Mouse (Mus musculus) intestine, embryonic 15.5 days (tissue): ENCODE measurements around the gene Nacc2. TPM values are rescaled to one million over a fixed set of nuclear protein-coding genes. Genes with fewer than 3 reads are reported as not detected.
A peak's percentile ranks its signal among the peaks of the same experiment; 100 is the strongest.

Experiments used
- ATAC-seq: fragments of 200-750 bp; cut with Nextera tagmentation; 2 replicates; pipeline ENCODE4 v1.8.0; 2017; ENCODE audit warnings: moderate TSS enrichment, moderate library complexity
- H3K27ac ChIP-seq: fragments of 300-500 bp; sonication (generic); 2 replicates; pipeline ENCODE4 v1.5.1; 2015; ENCODE audit warnings: mild to moderate bottlenecking, inconsistent platforms
- H3K27me3 ChIP-seq: fragments of 300-500 bp; sonication (generic); replicated peaks from 2 replicates; pipeline ENCODE4 v1.6.1; 2015; ENCODE audit warnings: inconsistent platforms
- H3K36me3 ChIP-seq: fragments of 300-500 bp; sonication (generic); 2 replicates; pipeline ENCODE4 v1.6.1; 2015; ENCODE audit warnings: inconsistent platforms
- H3K4me1 ChIP-seq: fragments of 300-500 bp; sonication (generic); replicated peaks from 2 replicates; pipeline ENCODE4 v1.6.1; 2015; ENCODE audit warnings: inconsistent platforms
- H3K4me2 ChIP-seq: fragments of 300-500 bp; sonication (generic); replicated peaks from 2 replicates; pipeline ENCODE4 v1.6.1; 2015; ENCODE audit warnings: mild to moderate bottlenecking, inconsistent platforms
- H3K4me3 ChIP-seq: fragments of 300-500 bp; sonication (generic); replicated peaks from 2 replicates; pipeline ENCODE4 v1.5.1; 2015; ENCODE audit warnings: inconsistent platforms
- H3K9ac ChIP-seq: fragments of 300-500 bp; sonication (generic); 2 replicates; pipeline ENCODE4 v1.6.1; 2015; ENCODE audit warnings: inconsistent platforms
- H3K9me3 ChIP-seq: fragments of 300-500 bp; sonication (generic); 2 replicates; pipeline ENCODE4 v1.6.1; 2016; ENCODE audit warnings: inconsistent platforms
- WGBS: fragments of 180-500 bp; shearing (Covaris S2); methylation state at CpG from one replicate; pipeline ENCODE4 v1.1.7; 2015; 5-methylcytosine and 5-hydroxymethylcytosine counted together
- polyA plus RNA-seq: library from polyadenylated mRNA; unstranded; fragments of >200 nt; fragmentation: Nextera tagmentation; extraction: Ambion mirVana; gene quantifications from 2 replicates; pipeline ENCODE4 v1.2.1, GENCODE M21; 2015

Gene Nacc2
- polyA plus RNA-seq, 1 experiment from 2014 or later: 16.9 TPM

- Histone ChIP-seq H3K27ac (no peak overlapping the region), H3K4me1 (peaks cover 16% of the 10 kb centered on the region), H3K4me3 (no peak overlapping the region), H3K36me3 (no peaks in the 10 kb centered on the region), H3K9me3 (no peaks in the 10 kb centered on the region), H3K4me2 (no peak overlapping the region), H3K9ac (no peak overlapping the region), H3K27me3 (peaks cover 2% of the 10 kb centered on the region; the same call in 1 of the 2 replicates)
- no peak for ATAC-seq
- WGBS: 51% methylated on average over 14 of the region's 14 CpGs
These were observed 83.1 kb downstream of the Nacc2 start for GRCm38 (mm10) chr2:26039951-26040350.

- H3K9me3 ChIP-seq: no peaks in the 10 kb centered on the region
- WGBS: 51% methylated on average over 6 of the region's 6 CpGs
- no peak for ATAC-seq
- no peaks in the 10 kb centered on the region for H3K36me3 ChIP-seq
- no peak overlapping the region for H3K27ac ChIP-seq
- H3K27me3 ChIP-seq: peaks cover 2% of the 10 kb centered on the region; the same call in 1 of the 2 replicates
- peaks cover 16% of the 10 kb centered on the region for H3K4me1 ChIP-seq
- no peak overlapping the region for H3K4me2 ChIP-seq
- H3K9ac ChIP-seq: no peak overlapping the region
- H3K4me3 ChIP-seq: no peak overlapping the region
These were observed 85.6 kb downstream of the Nacc2 start for GRCm38 (mm10) chr2:26037386-26037785.

- Histone ChIP-seq H3K4me1 (no peaks in the 10 kb centered on the region), H3K36me3 (no peaks in the 10 kb centered on the region), H3K4me3 (no peak overlapping the region), H3K27ac (no peak overlapping the region), H3K9ac (no peak overlapping the region), H3K9me3 (no peaks in the 10 kb centered on the region), H3K27me3 (peaks cover 2% of the 10 kb centered on the region; the same call in 1 of the 2 replicates), H3K4me2 (no peak overlapping the region)
- 72% methylated on average over 15 of the region's 15 CpGs for WGBS
- no peak for ATAC-seq
These were observed 88.5 kb downstream of the Nacc2 start for GRCm38 (mm10) chr2:26034344-26035050.

- Histone ChIP-seq H3K4me1 (no peaks in the 10 kb centered on the region), H3K9ac (no peak overlapping the region), H3K27me3 (no peaks in the 10 kb centered on the region; the same call in 1 of the 2 replicates), H3K36me3 (no peaks in the 10 kb centered on the region), H3K4me2 (no peak overlapping the region), H3K9me3 (no peaks in the 10 kb centered on the region), H3K27ac (no peak overlapping the region), H3K4me3 (no peak overlapping the region)
- peak; percentile 66; the same call in 1 of the 2 replicates for ATAC-seq
- 43% methylated on average over 3 of the region's 3 CpGs for WGBS
These were observed 92.7 kb downstream of the Nacc2 start for GRCm38 (mm10) chr2:26030288-26030687.

GRCm38 (mm10) chr2:26024138-26025075 is 98.6 kb downstream of the Nacc2 start:
- Histone ChIP-seq H3K9ac (no peak overlapping the region), H3K36me3 (no peaks in the 10 kb centered on the region), H3K9me3 (no peaks in the 10 kb centered on the region), H3K27me3 (no peaks in the 10 kb centered on the region), H3K4me3 (no peak overlapping the region), H3K27ac (no peak overlapping the region), H3K4me2 (no peak overlapping the region), H3K4me1 (peaks cover 8% of the 10 kb centered on the region; the same call in 1 of the 2 replicates)
- 35% methylated on average over 4 of the region's 4 CpGs for WGBS
- no peak for ATAC-seq

- H3K27ac ChIP-seq: no peak overlapping the region
- H3K4me2 ChIP-seq: no peak overlapping the region
- no peak for ATAC-seq
- 86% methylated on average over 1 of the region's 1 CpGs for WGBS
- H3K27me3 ChIP-seq: no peaks in the 10 kb centered on the region
- no peaks in the 10 kb centered on the region for H3K36me3 ChIP-seq
- no peak overlapping the region for H3K9ac ChIP-seq
- H3K4me1 ChIP-seq: peaks cover 8% of the 10 kb centered on the region; the same call in 1 of the 2 replicates
- no peaks in the 10 kb centered on the region for H3K9me3 ChIP-seq
- no peak overlapping the region for H3K4me3 ChIP-seq
These were observed 100.4 kb downstream of the Nacc2 start for GRCm38 (mm10) chr2:26022626-26023025.

- WGBS: 83% methylated on average over 8 of the region's 8 CpGs
- ATAC-seq: no peak
- no peaks in the 10 kb centered on the region for H3K9me3 ChIP-seq
- H3K9ac ChIP-seq: no peak overlapping the region
- H3K27ac ChIP-seq: no peak overlapping the region
- H3K27me3 ChIP-seq: no peaks in the 10 kb centered on the region
- peaks cover 8% of the 10 kb centered on the region; the same call in 1 of the 2 replicates for H3K4me1 ChIP-seq
- peak overlapping the region; percentile 80; the same call in 1 of the 2 replicates for H3K4me2 ChIP-seq
- no peak overlapping the region for H3K4me3 ChIP-seq
- H3K36me3 ChIP-seq: no peaks in the 10 kb centered on the region
These were observed 100.8 kb downstream of the Nacc2 start for GRCm38 (mm10) chr2:26022258-26022565.

GRCm38 (mm10) chr2:26021561-26022257 is 101.3 kb downstream of the Nacc2 start, which contains the start of gene Ubac1:
TSS of gene Ubac1 (minus strand) at chr2:26021747.
- Histone ChIP-seq H3K27me3 (no peaks in the 10 kb centered on the region), H3K4me3 (peak within 1 kb of the TSS; percentile 79), H3K4me1 (peaks cover 8% of the 10 kb centered on the region; the same call in 1 of the 2 replicates), H3K9me3 (no peaks in the 10 kb centered on the region), H3K27ac (peak within 1 kb of the TSS; percentile 93), H3K4me2 (peak within 1 kb of the TSS; percentile 80), H3K9ac (peak within 1 kb of the TSS; percentile 79), H3K36me3 (no peaks in the 10 kb centered on the region)
- ATAC-seq: peak; percentile 96
- 5% methylated on average over 48 of the region's 50 CpGs for WGBS

- Histone ChIP-seq H3K27ac (peak overlapping the region; percentile 93), H3K27me3 (no peaks in the 10 kb centered on the region), H3K4me3 (peak overlapping the region; percentile 79), H3K4me1 (peaks cover 8% of the 10 kb centered on the region; the same call in 1 of the 2 replicates), H3K9ac (peak overlapping the region; percentile 79), H3K4me2 (peak overlapping the region; percentile 80), H3K9me3 (no peaks in the 10 kb centered on the region), H3K36me3 (no peaks in the 10 kb centered on the region)
- peak; percentile 62 for ATAC-seq
- WGBS: 1% methylated on average over 38 of the region's 38 CpGs
These were observed 102.1 kb downstream of the Nacc2 start for GRCm38 (mm10) chr2:26020714-26021560.

GRCm38 (mm10) chr2:26019923-26020322 is 103.1 kb downstream of the Nacc2 start:
- Histone ChIP-seq H3K9ac (no peak overlapping the region), H3K4me1 (peaks cover 8% of the 10 kb centered on the region; the same call in 1 of the 2 replicates), H3K36me3 (peaks cover 3% of the 10 kb centered on the region; the same call in 1 of the 2 replicates), H3K4me3 (0 out of 2 replicates have a peak overlapping the region, but pooled peaks have one; percentile 79), H3K4me2 (peak overlapping the region; percentile 80; the same call in 1 of the 2 replicates), H3K9me3 (no peaks in the 10 kb centered on the region), H3K27me3 (no peaks in the 10 kb centered on the region), H3K27ac (no peak overlapping the region)
- ATAC-seq: no peak
- WGBS: 84% methylated on average over 3 of the region's 3 CpGs

GRCm38 (mm10) chr2:26017326-26017725 is 105.7 kb downstream of the Nacc2 start:
- Histone ChIP-seq H3K4me1 (peaks cover 8% of the 10 kb centered on the region; the same call in 1 of the 2 replicates), H3K27me3 (no peaks in the 10 kb centered on the region), H3K9ac (no peak overlapping the region), H3K4me2 (no peak overlapping the region), H3K36me3 (peaks cover 14% of the 10 kb centered on the region), H3K27ac (no peak overlapping the region), H3K4me3 (no peak overlapping the region), H3K9me3 (no peaks in the 10 kb centered on the region)
- ATAC-seq: no peak
- 77% methylated on average over 4 of the region's 4 CpGs for WGBS
